Mouse (Mus musculus) bone marrow, adult 2 months (tissue): ENCODE results near the gene Rpl37.

Source experiments
- CTCF ChIP-seq: fragments of 200-500 bp; IDR thresholded peaks from 2 replicates; pipeline ENCODE4 v1.5.1; 2011; ENCODE audit warnings: low read length, control low read depth; ENCODE audit not compliant: control insufficient read depth, insufficient read depth
- POLR2A ChIP-seq: fragments of 200-500 bp; IDR thresholded peaks from 2 replicates; pipeline ENCODE4 v1.6.1; 2011; ENCODE audit warnings: low read depth, mild to moderate bottlenecking, control low read depth, low read length, borderline replicate concordance; ENCODE audit not compliant: control insufficient read depth

DNA sequence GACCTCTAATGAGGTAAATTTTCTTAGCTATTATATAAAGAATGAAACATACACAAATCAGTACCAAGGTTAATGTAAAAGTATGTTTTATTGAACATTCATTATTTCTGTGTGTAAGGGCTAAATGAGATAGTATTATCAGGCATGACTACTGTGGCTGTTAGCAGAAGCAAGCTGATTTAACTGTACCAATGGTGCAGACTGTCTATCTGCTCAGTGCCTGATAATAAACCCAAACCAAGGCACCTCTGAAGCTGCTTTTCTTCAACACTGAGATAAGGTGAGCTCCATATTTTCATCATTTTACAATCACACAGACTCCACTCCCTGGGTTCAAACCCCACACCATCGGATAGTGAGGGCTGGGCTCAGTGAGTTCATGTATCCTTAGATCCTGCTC, 19.1 kb upstream of the Rpl37 start:
- TF ChIP-seq POLR2A (no peak), CTCF (no peak)
